Mouse (Mus musculus): Measurements from ENCODE around the gene Lgr6.
A peak's percentile ranks its signal among the peaks of the same experiment; 100 is the strongest.

Lgr6 gene

DNA sequence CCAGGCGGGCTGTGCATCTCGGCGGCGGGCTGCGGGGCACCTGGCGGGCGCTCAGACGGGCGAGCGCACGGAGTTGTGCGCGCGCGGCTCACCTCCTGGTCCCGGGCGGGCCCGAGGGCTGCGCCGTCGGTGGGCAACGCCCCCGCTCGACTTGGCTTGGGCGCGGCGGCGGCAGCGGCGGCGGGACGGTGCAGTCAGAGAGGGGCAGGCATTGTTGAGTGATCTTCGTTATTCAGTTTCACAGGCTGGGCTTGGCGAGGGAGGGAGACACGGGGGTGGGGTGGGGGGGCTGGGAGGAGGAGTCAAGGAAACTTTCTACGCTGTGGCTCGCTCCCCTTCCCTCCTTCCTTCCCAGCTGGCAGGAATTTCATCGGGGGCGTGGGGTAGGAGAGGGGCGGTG is at the start of gene Lgr6:
Lgr6 (minus strand) TSS at position 153 of the 400 bp plus-strand sequence.
- Histone ChIP-seq H3K9me3 (ENCODE audit: low read length) (no peaks in the 10 kb centered on the region), H3K36me3 (ENCODE audit: insufficient read depth, low read length) (no peaks in the 10 kb centered on the region), H3K27me3 (ENCODE audit: insufficient read depth, low read length) (peaks cover 51% of the 10 kb centered on the region), H3K4me1 (replicated peaks; ENCODE audit: low read depth, low read length) (peaks cover 51% of the 10 kb centered on the region), H3K4me3 (replicated peaks; ENCODE audit: low read length) (peak within 1 kb of the TSS; percentile 85)
- TF ChIP-seq CTCF (conservative IDR thresholded peaks at IDR 0.05; ENCODE audit: low read length) (no peak), POU5F1 (IDR thresholded peaks at IDR 0.05; ENCODE audit: borderline replicate concordance, low read length) (no peak), NANOG (IDR thresholded peaks at IDR 0.05; ENCODE audit: borderline replicate concordance, low read length) (no peak)

DNA sequence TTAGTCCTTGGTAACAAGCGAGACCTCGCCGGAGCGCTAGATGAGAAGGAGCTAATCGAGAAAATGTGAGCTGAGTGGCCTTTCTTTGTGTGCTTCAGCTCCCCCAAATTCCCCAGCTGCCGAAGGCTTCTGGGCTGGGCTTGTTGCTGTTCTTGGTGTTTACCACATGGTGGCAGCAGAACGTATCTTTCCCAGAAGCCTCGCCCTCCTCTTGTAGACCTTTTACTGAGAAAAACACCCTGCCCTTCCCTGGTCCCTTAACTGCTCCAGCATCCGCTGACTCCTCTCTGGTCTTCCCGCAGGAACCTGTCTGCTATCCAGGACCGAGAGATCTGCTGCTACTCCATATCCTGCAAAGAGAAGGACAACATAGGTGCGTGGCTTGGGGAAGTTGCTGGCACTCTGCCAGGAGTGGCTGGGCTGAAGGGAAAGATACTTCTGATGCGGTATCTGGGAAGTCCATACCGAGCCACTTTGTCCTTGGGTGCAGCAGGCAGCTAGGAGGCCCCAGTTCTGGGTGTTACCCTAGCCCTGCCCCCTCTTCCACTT is 49.4 kb upstream of the Lgr6 start:
- Histone ChIP-seq H3K4me1 (replicated peaks; ENCODE audit: low read depth, low read length) (peaks cover 42% of the 10 kb centered on the region), H3K27me3 (ENCODE audit: insufficient read depth, low read length) (peaks cover 4% of the 10 kb centered on the region; the same call in 1 of the 2 replicates), H3K9me3 (ENCODE audit: low read length) (no peaks in the 10 kb centered on the region), H3K36me3 (ENCODE audit: insufficient read depth, low read length) (peaks cover 37% of the 10 kb centered on the region), H3K4me3 (replicated peaks; ENCODE audit: low read length) (peak overlapping the region; percentile 65)
- 0 out of 2 replicates have a peak, but pooled peaks have one; percentile 4 for TF ChIP-seq NANOG (IDR thresholded peaks at IDR 0.05; ENCODE audit: borderline replicate concordance, low read length)
- no peak for TF ChIP-seq POU5F1 (IDR thresholded peaks at IDR 0.05; ENCODE audit: borderline replicate concordance, low read length)
- TF ChIP-seq CTCF (conservative IDR thresholded peaks at IDR 0.05; ENCODE audit: low read length): peak; percentile 89

GRCm38 (mm10) chr1:135154011-135154410 is 48.9 kb upstream of the Lgr6 start:
- Histone ChIP-seq H3K4me3 (replicated peaks; ENCODE audit: low read length) (peak overlapping the region; percentile 56), H3K9me3 (ENCODE audit: low read length) (no peaks in the 10 kb centered on the region), H3K36me3 (ENCODE audit: insufficient read depth, low read length) (peaks cover 39% of the 10 kb centered on the region), H3K4me1 (replicated peaks; ENCODE audit: low read depth, low read length) (peaks cover 39% of the 10 kb centered on the region), H3K27me3 (ENCODE audit: insufficient read depth, low read length) (0 out of 2 replicates have a peak, but pooled peaks cover 3% of the 10 kb centered on the region)
- TF ChIP-seq CTCF (conservative IDR thresholded peaks at IDR 0.05; ENCODE audit: low read length) (no peak), POU5F1 (IDR thresholded peaks at IDR 0.05; ENCODE audit: borderline replicate concordance, low read length) (no peak), NANOG (IDR thresholded peaks at IDR 0.05; ENCODE audit: borderline replicate concordance, low read length) (no peak)

DNA sequence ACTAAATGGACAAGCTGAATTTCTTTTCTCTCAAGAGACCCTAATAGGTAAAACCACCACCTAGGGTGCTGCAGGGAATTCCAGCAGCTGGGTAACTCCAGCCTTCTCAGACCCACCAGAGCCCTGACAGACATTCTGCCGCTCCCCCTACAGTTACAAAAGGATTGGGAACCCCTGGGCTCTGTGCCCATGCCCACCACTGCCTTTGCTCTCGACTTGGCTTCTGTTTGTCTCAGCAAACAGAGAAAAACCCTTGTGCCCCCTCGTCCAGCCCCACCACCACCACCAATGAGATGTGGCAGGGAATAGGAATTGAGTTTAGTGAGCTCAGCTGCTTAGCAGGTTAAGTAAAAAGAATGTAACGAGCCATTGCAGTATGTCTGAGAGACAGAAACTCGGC is 43.9 kb upstream of the Lgr6 start:
- Histone ChIP-seq H3K4me3 (replicated peaks; ENCODE audit: low read length) (no peak overlapping the region), H3K4me1 (replicated peaks; ENCODE audit: low read depth, low read length) (peaks cover 35% of the 10 kb centered on the region), H3K27me3 (ENCODE audit: insufficient read depth, low read length) (peaks cover 23% of the 10 kb centered on the region), H3K36me3 (ENCODE audit: insufficient read depth, low read length) (peaks cover 20% of the 10 kb centered on the region), H3K9me3 (ENCODE audit: low read length) (no peaks in the 10 kb centered on the region)
- no peak for TF ChIP-seq CTCF (conservative IDR thresholded peaks at IDR 0.05; ENCODE audit: low read length)
- TF ChIP-seq NANOG (IDR thresholded peaks at IDR 0.05; ENCODE audit: borderline replicate concordance, low read length): no peak
- TF ChIP-seq POU5F1 (IDR thresholded peaks at IDR 0.05; ENCODE audit: borderline replicate concordance, low read length): no peak

DNA sequence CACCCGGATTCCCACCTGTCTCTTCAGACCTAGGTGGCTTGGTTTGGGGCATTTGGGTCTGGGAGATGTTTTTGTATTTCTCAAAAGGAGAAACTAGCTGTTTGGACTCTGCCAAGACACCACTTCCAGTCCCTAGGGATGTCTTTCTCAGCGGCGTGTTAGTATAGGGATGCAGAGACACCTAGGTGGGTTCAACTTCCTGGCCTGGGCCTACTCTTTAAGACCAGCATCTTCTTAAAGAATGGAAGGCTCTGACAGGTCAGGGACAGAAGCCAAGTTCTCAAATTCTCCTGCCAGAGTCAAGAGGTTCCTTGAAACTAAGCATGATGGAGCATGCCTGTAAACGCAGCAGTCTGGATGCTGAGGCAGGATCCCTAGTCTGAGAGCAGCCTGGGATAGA is 43.4 kb upstream of the Lgr6 start:
- Histone ChIP-seq H3K4me3 (replicated peaks; ENCODE audit: low read length) (peak overlapping the region; percentile 96), H3K27me3 (ENCODE audit: insufficient read depth, low read length) (peaks cover 28% of the 10 kb centered on the region), H3K36me3 (ENCODE audit: insufficient read depth, low read length) (peaks cover 23% of the 10 kb centered on the region), H3K9me3 (ENCODE audit: low read length) (no peaks in the 10 kb centered on the region), H3K4me1 (replicated peaks; ENCODE audit: low read depth, low read length) (peaks cover 30% of the 10 kb centered on the region)
- TF ChIP-seq CTCF (conservative IDR thresholded peaks at IDR 0.05; ENCODE audit: low read length) (no peak), NANOG (IDR thresholded peaks at IDR 0.05; ENCODE audit: borderline replicate concordance, low read length) (no peak), POU5F1 (IDR thresholded peaks at IDR 0.05; ENCODE audit: borderline replicate concordance, low read length) (no peak)

GRCm38 (mm10) chr1:135147702-135148058 is 42.6 kb upstream of the Lgr6 start:
- H3K4me3 ChIP-seq (replicated peaks; ENCODE audit: low read length): peak overlapping the region; percentile 96
- H3K4me1 ChIP-seq (replicated peaks; ENCODE audit: low read depth, low read length): peaks cover 29% of the 10 kb centered on the region

GRCm38 (mm10) chr1:135146946-135147701 is 42.0 kb upstream of the Lgr6 start:
- no peaks in the 10 kb centered on the region for H3K9me3 ChIP-seq (ENCODE audit: low read length)
- H3K4me3 ChIP-seq (replicated peaks; ENCODE audit: low read length): peak overlapping the region; percentile 96
- no peak for TF ChIP-seq CTCF (conservative IDR thresholded peaks at IDR 0.05; ENCODE audit: low read length)
- TF ChIP-seq NANOG (IDR thresholded peaks at IDR 0.05; ENCODE audit: borderline replicate concordance, low read length): no peak
- TF ChIP-seq POU5F1 (IDR thresholded peaks at IDR 0.05; ENCODE audit: borderline replicate concordance, low read length): no peak
- peaks cover 17% of the 10 kb centered on the region for H3K36me3 ChIP-seq (ENCODE audit: insufficient read depth, low read length)
- H3K27me3 ChIP-seq (ENCODE audit: insufficient read depth, low read length): peaks cover 38% of the 10 kb centered on the region
- peaks cover 25% of the 10 kb centered on the region for H3K4me1 ChIP-seq (replicated peaks; ENCODE audit: low read depth, low read length)

More at GRCm38 (mm10) chr1:135147702-135148058, 42.6 kb upstream of the Lgr6 start:
- Histone ChIP-seq H3K27me3 (ENCODE audit: insufficient read depth, low read length) (peaks cover 36% of the 10 kb centered on the region), H3K36me3 (ENCODE audit: insufficient read depth, low read length) (peaks cover 23% of the 10 kb centered on the region), H3K9me3 (ENCODE audit: low read length) (no peaks in the 10 kb centered on the region)
- TF ChIP-seq CTCF (conservative IDR thresholded peaks at IDR 0.05; ENCODE audit: low read length) (no peak), NANOG (IDR thresholded peaks at IDR 0.05; ENCODE audit: borderline replicate concordance, low read length) (no peak), POU5F1 (IDR thresholded peaks at IDR 0.05; ENCODE audit: borderline replicate concordance, low read length) (no peak)

GRCm38 (mm10) chr1:135146077-135146945 is 41.2 kb upstream of the Lgr6 start, which contains the start of gene Arl8a:
Gene Arl8a (plus strand): TSS chr1:135146824.
- Histone ChIP-seq H3K4me1 (replicated peaks; ENCODE audit: low read depth, low read length) (peaks cover 25% of the 10 kb centered on the region), H3K9me3 (ENCODE audit: low read length) (no peaks in the 10 kb centered on the region), H3K27me3 (ENCODE audit: insufficient read depth, low read length) (peaks cover 40% of the 10 kb centered on the region), H3K36me3 (ENCODE audit: insufficient read depth, low read length) (peaks cover 13% of the 10 kb centered on the region), H3K4me3 (replicated peaks; ENCODE audit: low read length) (peak within 1 kb of the TSS; percentile 96)
- TF ChIP-seq CTCF (conservative IDR thresholded peaks at IDR 0.05; ENCODE audit: low read length): no peak
- no peak for TF ChIP-seq POU5F1 (IDR thresholded peaks at IDR 0.05; ENCODE audit: borderline replicate concordance, low read length)
- TF ChIP-seq NANOG (IDR thresholded peaks at IDR 0.05; ENCODE audit: borderline replicate concordance, low read length): no peak

Measured in E14TG2a.4 (cell line).